Mouse (Mus musculus): Measurements from ENCODE around the gene Cdiptos.

The Cdiptos gene

DNA sequence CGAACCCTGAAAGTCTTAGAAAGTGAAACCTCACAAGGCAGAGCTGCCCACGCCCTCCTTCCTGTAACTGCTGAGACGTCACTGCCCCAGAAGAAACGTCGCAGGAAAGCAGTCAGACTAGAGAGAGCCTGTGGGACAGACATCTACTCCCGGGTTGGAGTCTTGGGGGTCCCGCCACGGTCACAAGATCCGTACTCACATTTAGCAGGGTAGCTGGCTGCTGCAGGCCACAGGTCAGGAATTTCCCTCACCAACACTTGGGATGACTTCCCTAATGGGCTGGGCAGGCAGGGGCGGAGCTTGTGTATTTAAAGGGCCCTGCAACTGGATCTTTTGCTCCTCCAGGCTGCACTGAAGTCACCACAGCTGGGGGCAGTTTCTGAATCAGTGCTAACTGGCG lies 38.4 kb upstream of the Cdiptos start, which contains the start of gene Mvp:
TSS of gene Mvp (minus strand) at position 302 of the 400 bp plus-strand sequence.
- peak; percentile 13 for DNase-seq (ENCODE audit: low read depth, low spot score)

DNA sequence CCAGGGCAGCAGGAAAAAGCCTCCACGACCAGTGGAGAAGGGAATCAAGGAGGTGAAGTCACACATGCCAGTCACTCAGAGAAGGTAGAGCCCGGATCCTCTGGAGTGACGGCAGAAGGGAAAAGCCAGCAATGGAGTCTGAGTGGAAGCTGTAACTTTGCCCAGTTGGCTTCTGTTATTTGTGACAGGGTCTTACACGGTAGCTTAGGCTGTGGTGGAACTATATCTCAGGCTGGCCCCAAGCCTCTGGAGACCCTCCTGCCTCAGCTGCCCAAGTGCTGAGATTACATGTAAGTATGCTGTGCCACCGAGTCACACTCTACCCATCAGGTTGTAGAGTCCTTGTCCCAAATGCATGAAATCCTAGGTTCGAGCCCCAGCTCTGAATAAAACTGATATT lies 37.5 kb upstream of the Cdiptos start:
- DNase-seq (ENCODE audit: low read depth, low spot score): no peak

- DNase-seq (ENCODE audit: low read depth, low spot score): no peak
These were observed 36.9 kb upstream of the Cdiptos start for GRCm38 (mm10) chr7:127012845-127013244.

GRCm38 (mm10) chr7:127012374-127012773 lies 36.5 kb upstream of the Cdiptos start:
- no peak for DNase-seq (ENCODE audit: low read depth, low spot score)

DNA sequence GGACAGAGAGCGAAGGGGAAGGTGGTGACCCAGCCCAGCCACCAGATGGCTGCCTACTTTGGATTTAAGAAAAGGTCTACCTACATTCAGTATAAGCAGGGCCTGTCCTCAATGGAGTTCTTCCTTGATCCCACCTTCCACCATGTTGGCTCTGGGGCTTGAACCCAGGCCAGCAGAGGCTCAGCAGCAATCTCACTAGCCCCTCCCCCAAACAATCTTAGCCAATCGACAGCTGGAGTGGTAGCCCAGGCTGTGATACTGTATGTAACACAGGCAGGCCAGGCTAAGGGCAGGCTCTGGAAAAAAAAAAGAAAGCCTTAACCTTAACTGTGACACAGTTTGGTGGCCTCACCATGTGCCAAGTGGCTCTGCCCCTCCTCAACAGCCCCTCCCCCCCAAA lies 35.8 kb upstream of the Cdiptos start:
- DNase-seq (ENCODE audit: low read depth, low spot score): no peak

- DNase-seq (ENCODE audit: low read depth, low spot score): no peak
These were observed 35.2 kb upstream of the Cdiptos start for GRCm38 (mm10) chr7:127011051-127011450.

DNA sequence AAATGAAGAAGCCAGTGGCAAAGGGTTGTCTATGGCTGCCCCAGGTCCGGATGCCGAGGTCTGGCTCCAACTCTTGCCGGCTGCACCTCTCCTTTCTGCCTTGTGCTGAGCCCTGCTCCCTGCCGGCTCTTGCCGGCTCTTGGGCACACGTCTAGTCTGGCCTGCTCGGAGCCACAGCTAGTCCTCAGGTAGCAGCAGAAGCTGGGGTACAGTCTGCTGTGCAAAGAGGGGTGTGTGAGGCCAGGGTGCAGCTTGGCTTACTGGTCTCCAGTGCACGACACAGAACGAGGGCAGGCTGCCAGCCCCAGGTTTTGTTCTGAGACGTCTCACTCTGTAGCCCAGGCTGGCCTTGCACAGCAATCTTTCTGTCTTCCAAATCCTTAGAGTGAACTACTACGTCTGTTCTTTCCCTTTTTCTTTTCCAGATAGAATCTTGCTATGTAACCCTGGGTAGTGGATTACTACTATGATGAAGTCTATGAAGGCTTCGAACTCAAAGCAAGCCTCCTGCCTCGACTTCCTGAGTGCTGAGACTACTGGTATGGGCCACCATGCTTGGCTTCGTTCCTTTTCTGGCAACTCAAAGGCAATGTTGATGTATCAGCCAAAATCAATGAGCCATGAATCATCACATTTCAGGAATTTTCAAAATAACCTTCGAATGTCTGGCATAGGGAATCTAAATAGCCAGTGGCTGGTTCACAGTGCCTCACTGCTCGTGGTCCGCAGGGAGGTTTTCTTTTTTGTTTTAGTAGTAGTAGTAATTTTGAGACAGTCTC lies 33.6 kb upstream of the Cdiptos start:
- DNase-seq (ENCODE audit: low read depth, low spot score): no peak

- DNase-seq (ENCODE audit: low read depth, low spot score): no peak
These were observed 32.5 kb upstream of the Cdiptos start for GRCm38 (mm10) chr7:127008239-127009019.

DNA sequence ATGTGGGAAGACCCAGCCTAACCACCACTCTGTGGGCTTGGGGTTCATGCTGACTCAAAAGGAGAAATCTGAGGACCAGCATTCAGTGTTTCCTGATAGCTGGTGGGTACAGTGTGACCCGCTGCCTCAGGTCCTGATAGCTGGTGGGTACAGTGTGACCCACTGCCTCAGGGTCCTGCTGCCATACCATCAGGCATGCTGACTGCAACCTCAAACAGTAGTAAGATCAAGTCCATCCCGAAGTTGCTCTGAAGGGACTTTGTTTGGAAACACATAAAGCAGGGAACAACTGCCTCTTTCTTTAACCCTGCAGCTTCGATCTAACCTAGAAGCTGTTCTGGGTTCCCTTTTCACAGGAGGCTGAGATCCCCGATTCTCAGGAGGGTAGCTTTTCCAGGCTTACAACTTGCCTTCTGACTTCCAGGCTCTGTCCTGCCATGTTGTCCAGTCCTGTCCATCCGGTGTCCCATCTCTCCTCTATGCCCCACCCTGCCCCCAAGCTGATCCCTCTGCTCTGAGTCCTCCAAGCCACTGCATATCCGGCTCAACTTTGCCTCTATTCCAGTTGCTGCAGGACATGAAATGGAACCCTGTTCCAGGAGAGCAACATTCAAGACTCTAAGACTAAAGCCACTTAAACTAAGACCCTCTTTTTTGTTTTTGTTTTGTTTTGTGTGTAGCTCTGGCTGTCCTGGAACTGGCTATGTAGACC lies 31.6 kb upstream of the Cdiptos start:
- no peak for DNase-seq (ENCODE audit: low read depth, low spot score)

DNA sequence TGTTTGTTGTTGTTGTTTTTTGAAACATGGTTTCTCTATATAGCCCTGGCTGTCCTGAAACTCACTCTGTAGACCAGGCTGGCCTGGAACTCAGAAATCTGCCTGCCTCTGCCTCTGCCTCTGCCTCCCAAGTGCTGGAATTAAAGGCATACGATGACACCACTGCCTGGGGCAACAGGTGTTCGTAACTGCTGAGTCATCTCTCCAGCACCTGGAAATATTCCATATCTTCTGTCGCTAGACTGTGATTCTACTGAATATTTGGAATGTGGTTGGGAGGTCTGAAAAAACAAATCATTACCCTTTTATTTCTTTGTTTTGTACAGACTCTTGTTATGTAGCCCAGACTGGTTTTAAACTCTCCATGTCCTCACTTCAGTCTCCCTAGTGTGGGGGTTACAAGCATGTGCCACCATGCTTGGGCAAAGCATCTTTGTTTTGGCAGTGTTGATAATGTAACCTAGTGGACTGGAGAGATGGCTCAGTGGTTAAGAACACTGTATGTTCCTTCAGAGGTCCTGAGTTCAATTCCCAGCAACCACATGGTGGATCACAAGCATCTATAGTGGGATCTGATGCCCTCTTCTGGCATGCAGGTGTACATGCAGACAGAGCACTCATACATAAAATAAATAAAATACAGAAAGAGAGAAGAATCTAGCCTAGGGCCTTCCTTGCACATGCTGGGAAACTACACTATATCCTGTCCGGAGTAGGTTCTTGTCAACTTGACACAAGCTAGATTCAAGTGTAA lies 28.4 kb upstream of the Cdiptos start:
- no peak for DNase-seq (ENCODE audit: low read depth, low spot score)

DNA sequence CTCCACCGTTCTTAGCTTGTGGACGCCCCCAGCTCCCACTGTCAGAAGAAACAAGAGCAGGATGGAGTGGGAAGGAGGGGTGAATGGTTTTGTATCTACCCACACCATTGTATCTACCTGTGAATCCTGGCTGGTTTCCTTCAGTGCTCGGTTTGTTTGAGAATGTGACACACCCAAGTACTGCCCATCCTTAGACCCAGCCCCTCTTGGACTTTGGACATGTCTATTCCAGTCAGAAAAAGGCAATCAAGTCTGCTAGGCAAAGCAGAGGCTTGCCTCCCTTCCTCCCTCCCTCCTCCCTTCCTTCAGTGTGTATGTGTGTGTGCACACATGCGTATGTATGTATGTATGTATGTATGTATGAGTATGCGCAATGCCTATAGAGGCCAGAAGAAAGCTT lies 27.7 kb upstream of the Cdiptos start:
- DNase-seq (ENCODE audit: low read depth, low spot score): no peak

- DNase-seq (ENCODE audit: low read depth, low spot score): no peak
These were observed 23.7 kb upstream of the Cdiptos start for GRCm38 (mm10) chr7:126999568-126999967.

DNA sequence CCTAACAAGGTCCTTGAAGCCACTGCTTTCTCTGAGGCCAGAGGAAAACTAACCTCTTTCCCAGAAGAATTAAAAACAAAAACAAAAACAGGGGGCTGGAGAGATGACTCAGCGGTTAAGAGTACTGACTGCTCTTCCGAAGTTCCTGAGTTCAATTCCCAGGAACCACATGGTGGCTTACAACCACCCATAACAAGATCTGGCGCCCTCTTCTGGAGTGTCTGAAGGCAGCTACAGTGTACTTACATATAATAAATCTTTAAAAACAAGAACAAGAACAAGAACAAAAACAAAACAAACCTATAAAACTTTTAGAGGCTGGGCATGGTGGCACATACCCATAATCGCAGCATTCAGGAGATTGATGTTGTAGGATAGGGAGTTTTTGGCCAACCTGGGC lies 20.6 kb upstream of the Cdiptos start:
- DNase-seq (ENCODE audit: low read depth, low spot score): no peak

GRCm38 (mm10) chr7:126988816-126989215 lies 12.9 kb upstream of the Cdiptos start:
- DNase-seq (ENCODE audit: low read depth, low spot score): no peak

DNA sequence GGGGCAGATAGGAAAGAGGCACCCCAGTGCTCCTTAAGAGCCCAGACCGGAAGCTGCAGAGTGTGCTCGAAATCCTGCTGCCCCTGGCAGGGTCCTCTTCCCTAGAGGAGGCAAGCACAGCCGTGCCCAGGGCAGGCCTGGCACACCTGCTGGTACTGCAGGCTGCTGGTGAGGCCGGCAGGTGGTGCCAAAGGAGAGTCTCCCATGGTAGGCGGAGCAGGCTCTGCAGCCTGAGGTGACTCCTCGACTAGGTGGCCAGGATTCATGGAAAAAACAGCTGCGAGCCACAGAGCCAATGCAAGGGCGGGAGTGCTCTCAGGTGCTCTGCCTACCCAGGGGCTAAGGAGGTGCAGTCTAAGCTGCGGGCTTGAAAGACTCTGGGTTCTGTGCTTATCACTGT lies 10.4 kb upstream of the Cdiptos start:
- DNase-seq (ENCODE audit: low read depth, low spot score): no peak

- no peak for DNase-seq (ENCODE audit: low read depth, low spot score)
These were observed 9.0 kb upstream of the Cdiptos start for GRCm38 (mm10) chr7:126984667-126985444.

DNA sequence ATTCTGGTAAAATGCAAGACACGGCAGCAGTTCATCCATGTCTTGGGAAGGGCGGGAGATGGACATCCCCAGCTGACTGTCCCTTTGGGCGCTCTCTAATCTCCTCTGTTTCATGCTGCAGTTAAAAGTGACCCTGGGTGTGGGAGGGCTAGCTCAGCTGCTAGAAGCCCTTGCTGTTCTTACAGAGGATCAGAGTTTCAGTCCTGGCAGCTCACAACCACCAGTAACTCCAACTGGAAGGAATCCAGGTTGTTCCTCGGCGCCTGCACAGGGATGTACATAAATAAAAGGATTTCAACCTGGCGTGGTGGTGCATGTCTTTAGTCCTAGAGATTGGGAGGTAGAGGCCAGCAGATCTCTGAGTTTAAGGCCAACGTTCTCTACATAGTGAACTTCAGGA lies 7.2 kb upstream of the Cdiptos start:
- no peak for DNase-seq (ENCODE audit: low read depth, low spot score)

GRCm38 (mm10) chr7:126982054-126982453 lies 6.2 kb upstream of the Cdiptos start:
- DNase-seq (ENCODE audit: low read depth, low spot score): no peak

- no peak for DNase-seq (ENCODE audit: low read depth, low spot score)
These were observed 5.7 kb upstream of the Cdiptos start for GRCm38 (mm10) chr7:126981601-126982000.

DNA sequence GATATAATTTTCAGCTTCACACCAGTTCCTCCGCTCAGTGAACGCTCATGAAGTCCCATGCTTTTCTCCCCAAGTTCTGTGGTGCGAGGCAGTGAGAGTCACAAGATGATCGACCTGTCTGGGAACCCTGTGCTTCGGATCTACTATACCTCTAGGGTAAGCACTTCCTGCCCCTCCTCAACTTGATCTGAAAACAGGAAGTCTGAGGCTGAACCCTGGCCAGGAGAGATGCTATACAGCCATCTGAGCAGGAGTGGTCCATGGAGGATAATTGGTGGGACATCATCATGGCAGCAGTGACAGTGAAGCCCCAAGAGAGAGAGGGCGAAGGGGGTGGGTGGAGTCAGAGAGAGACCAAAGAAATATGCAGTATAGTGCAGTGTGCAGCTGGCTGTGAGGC lies 2.9 kb upstream of the Cdiptos start:
- no peak for DNase-seq (ENCODE audit: low read depth, low spot score)

Data from embryo, embryonic 11.5 days (tissue).